Comparison of ENCODE assay signal across 8 mouse cellular contexts in genomic region chr4:155409058-155409776, GRCm38 (mm10). TPM values are rescaled to one million over a fixed set of nuclear protein-coding genes. Genes with fewer than 3 reads are reported as not detected.
A peak's percentile ranks its signal among the peaks of the same experiment; 100 is the strongest.
DNase-seq lines count a peak whose midpoint lies in the region; ATAC-seq and TF ChIP-seq lines count a peak whose summit lies in the region.

Cfap74 (plus strand) TSS chr4:155409190.

- H3K4me2 ChIP-seq in embryonic facial prominence, embryonic 12.5 days (replicated peaks) = peak within 1 kb of the TSS; percentile 64
- H3K4me2 ChIP-seq in midbrain, embryonic 14.5 days (ENCODE audit: low read length) = peak within 1 kb of the TSS; percentile 81

- no peaks in the 10 kb centered on the region for H3K36me3 ChIP-seq in embryonic facial prominence, embryonic 12.5 days
- no peaks in the 10 kb centered on the region for H3K36me3 ChIP-seq in heart, adult 2 months (ENCODE audit: control insufficient read depth, insufficient read depth, low read length)
- no peaks in the 10 kb centered on the region for H3K36me3 ChIP-seq in limb, embryonic 10.5 days
- H3K36me3 ChIP-seq in midbrain, embryonic 14.5 days (ENCODE audit: control insufficient read depth, insufficient read depth, low read length) = no peaks in the 10 kb centered on the region
- H3K36me3 ChIP-seq in splenic B cell, adult 2 months (ENCODE audit: control insufficient read depth, insufficient read depth, low read length, poor library complexity, severe bottlenecking) = no peaks in the 10 kb centered on the region

- intact Hi-C loops in heart, adult 2 months (cut with DNase I) = no loop called here

- H3K9ac ChIP-seq in embryonic facial prominence, embryonic 12.5 days = peak within 1 kb of the TSS; percentile 35; the same call in 1 of the 2 replicates
- H3K9ac ChIP-seq in heart, adult 2 months (ENCODE audit: low read depth, low read length) = no peak within 1 kb of the TSS
- H3K9ac ChIP-seq in midbrain, embryonic 14.5 days (replicated peaks; ENCODE audit: low read length) = peak within 1 kb of the TSS; percentile 40; the same call in 1 of the 2 replicates

- ATAC-seq in embryonic facial prominence, embryonic 12.5 days (ENCODE audit: insufficient number of reproducible peaks, insufficient read depth, low FRiP score, low TSS enrichment) = peak; percentile 95
- peak; percentile 96 for ATAC-seq in midbrain, embryonic 14.5 days (ENCODE audit: low FRiP score, low TSS enrichment)

- no peaks in the 10 kb centered on the region for H3K79me2 ChIP-seq in heart, adult 2 months (replicated peaks; ENCODE audit: control insufficient read depth, insufficient read depth, low read length)

- no peak for TF ChIP-seq EP300 in heart, adult 2 months (IDR thresholded peaks at IDR 0.05; ENCODE audit: insufficient read depth, low read depth, low read length)

- TF ChIP-seq CTCF in heart, adult 2 months (IDR thresholded peaks at IDR 0.05) = no peak

- WGBS in embryonic facial prominence, embryonic 12.5 days = under 1% methylated on average over 35 of the region's 35 CpGs
- WGBS in heart, adult 2 months = 1% methylated on average over 35 of the region's 35 CpGs
- WGBS in limb, embryonic 10.5 days = 1% methylated on average over 35 of the region's 35 CpGs
- WGBS in midbrain, embryonic 14.5 days = under 1% methylated on average over 35 of the region's 35 CpGs

- TF ChIP-seq POLR2A in heart, adult 2 months (IDR thresholded peaks at IDR 0.05; ENCODE audit: insufficient read depth, low read depth, low read length) = no peak

- 0 out of 2 replicates have a peak, but pooled peaks cover 2% of the 10 kb centered on the region for H3K27me3 ChIP-seq in embryonic facial prominence, embryonic 12.5 days
- H3K27me3 ChIP-seq in heart, adult 2 months (ENCODE audit: control insufficient read depth, insufficient read depth, low read length) = no peaks in the 10 kb centered on the region
- H3K27me3 ChIP-seq in limb, embryonic 10.5 days (ENCODE audit: low read depth, poor library complexity, severe bottlenecking) = no peaks in the 10 kb centered on the region
- no peaks in the 10 kb centered on the region for H3K27me3 ChIP-seq in midbrain, embryonic 14.5 days (ENCODE audit: control insufficient read depth, insufficient read depth, low read length)
- H3K27me3 ChIP-seq in splenic B cell, adult 2 months (ENCODE audit: control insufficient read depth, insufficient read depth, low read length, poor library complexity, severe bottlenecking) = no peaks in the 10 kb centered on the region

- H3K4me1 ChIP-seq in embryonic facial prominence, embryonic 12.5 days = peaks cover 6% of the 10 kb centered on the region; the same call in 1 of the 2 replicates
- no peaks in the 10 kb centered on the region; the same call in 1 of the 2 replicates for H3K4me1 ChIP-seq in heart, adult 2 months (ENCODE audit: control insufficient read depth, insufficient read depth, low read length)
- peaks cover 17% of the 10 kb centered on the region for H3K4me1 ChIP-seq in limb, embryonic 10.5 days
- H3K4me1 ChIP-seq in midbrain, embryonic 14.5 days (ENCODE audit: control insufficient read depth, insufficient read depth, low read length) = peaks cover 7% of the 10 kb centered on the region; the same call in 1 of the 2 replicates

- peak; percentile 32 to 37 for DNase-seq in spleen, adult 18-20 months
- DNase-seq in spleen, adult 12 weeks (ENCODE audit: low spot score) = no peak
- peak; percentile 80 to 82 for DNase-seq in heart, adult 2 months
- peak; percentile 64 for DNase-seq in kidney, adult 18-20 months
- DNase-seq in limb, embryonic 10.5 days (ENCODE audit: low spot score) = peak; percentile 95
- DNase-seq in midbrain, embryonic 14.5 days = peak; percentile 94
- peak; percentile 48 for DNase-seq in splenic B cell, adult 2 months (ENCODE audit: low read depth, low spot score)

- peak within 1 kb of the TSS; percentile 52 for H3K4me3 ChIP-seq in embryonic facial prominence, embryonic 12.5 days
- peak within 1 kb of the TSS; percentile 41 for H3K4me3 ChIP-seq in heart, adult 2 months
- H3K4me3 ChIP-seq in limb, embryonic 10.5 days = peak within 1 kb of the TSS; percentile 72
- peak within 1 kb of the TSS; percentile 50 for H3K4me3 ChIP-seq in midbrain, embryonic 14.5 days (replicated peaks; ENCODE audit: low read depth, low read length)

- no peak within 1 kb of the TSS for H3K27ac ChIP-seq in embryonic facial prominence, embryonic 12.5 days
- no peak within 1 kb of the TSS for H3K27ac ChIP-seq in heart, adult 2 months
- H3K27ac ChIP-seq in limb, embryonic 10.5 days = peak within 1 kb of the TSS; percentile 83
- H3K27ac ChIP-seq in midbrain, embryonic 14.5 days (replicated peaks; ENCODE audit: low read depth, low read length) = peak within 1 kb of the TSS; percentile 46

- no peaks in the 10 kb centered on the region for H3K9me3 ChIP-seq in embryonic facial prominence, embryonic 12.5 days
- no peaks in the 10 kb centered on the region for H3K9me3 ChIP-seq in limb, embryonic 10.5 days (replicated peaks)
- no peaks in the 10 kb centered on the region for H3K9me3 ChIP-seq in midbrain, embryonic 14.5 days (ENCODE audit: control insufficient read depth, low read length)

RNA-seq across cellular contexts. Expression of gene Cfap74, which starts in this region (rescaled TPM):
- 4.9 and 6.9 TPM in 2 replicates for polyA plus RNA-seq in embryonic facial prominence, embryonic 12.5 days (2016; fragmentation: Nextera tagmentation; extraction: Ambion mirVana)
- total RNA-seq in heart, adult 2 months (2021) = under 1 TPM; 0.26 to 0.32 TPM
- 0.67 and 0.78 TPM in 2 replicates for polyA plus RNA-seq in heart, adult 2 months (2012; rRNA removed)
- 6.4 and 7.9 TPM in 2 replicates for polyA plus RNA-seq in limb, embryonic 10.5 days (2016; fragmentation: Nextera tagmentation; extraction: Ambion mirVana)
- 3.3 and 3.6 TPM in 2 replicates for polyA plus RNA-seq in midbrain, embryonic 14.5 days (2014; fragmentation: Nextera tagmentation; extraction: Ambion mirVana)

Comparison
In these comparisons a context has a peak if more than half of its experiments do, and no peak if none do; other contexts are left out.
1. Peak in DNase-seq and H3K4me3 ChIP-seq in heart, adult 2 months; RNA of the gene not detected or under 1 TPM.
2. H3K27ac ChIP-seq: peak in limb, embryonic 10.5 days (single experiment) and midbrain, embryonic 14.5 days (single experiment); none in embryonic facial prominence, embryonic 12.5 days (single experiment) and heart, adult 2 months (single experiment).
3. Peak in every context shown above with its lines, with median percentiles within 50 percentile points of each other: H3K4me3 ChIP-seq.